Mouse (Mus musculus): Measurements from ENCODE around the gene Cdip1. TPM values are rescaled to one million over a fixed set of nuclear protein-coding genes. Genes with fewer than 3 reads are reported as not detected.
"Not testable (repeated sequence)": the region's sequence is repeated elsewhere in the genome, so short reads cannot be mapped to it uniquely, and the experiment has no call there.

The Cdip1 gene
- polyA plus RNA-seq, 1 experiment from 2014 or later = 91.1 TPM

DNA sequence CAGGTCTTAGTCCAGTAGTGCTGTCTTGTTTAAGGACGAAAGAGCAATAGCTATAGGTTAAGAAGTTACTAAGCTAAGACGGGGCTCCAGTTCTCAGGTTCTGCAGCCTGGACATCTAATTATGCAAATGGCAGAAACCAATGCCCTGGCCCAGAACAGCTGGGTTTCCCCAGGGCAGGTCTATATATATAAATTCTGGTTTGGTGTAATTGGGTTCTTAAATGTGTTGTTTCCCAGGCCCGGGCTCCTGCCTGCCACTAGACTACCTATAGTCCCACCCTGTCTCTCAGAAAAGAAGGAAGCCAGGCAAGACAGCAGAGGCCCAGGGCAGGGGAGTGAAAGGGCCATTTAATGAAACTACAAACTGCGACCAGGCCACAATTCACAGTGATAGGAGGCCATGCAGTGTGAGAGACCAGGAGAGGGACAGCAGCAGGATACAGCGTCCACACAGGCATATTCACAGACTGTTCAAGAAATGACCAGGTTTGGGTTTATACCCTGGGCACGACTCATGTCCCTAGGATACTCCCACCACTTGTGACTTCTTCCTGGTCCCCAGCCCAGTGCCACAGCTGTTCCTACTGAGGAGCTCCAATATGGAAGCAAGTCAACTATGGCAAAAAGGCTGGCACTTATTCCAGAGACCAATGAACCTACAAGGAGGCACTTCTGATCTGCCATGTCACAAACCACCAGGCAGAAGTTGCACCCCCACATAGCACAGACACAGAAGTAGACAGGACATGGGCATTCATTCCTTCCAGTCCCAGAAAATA, 22.9 kb downstream of the Cdip1 start:
- no peaks in the 10 kb centered on the region for H3K9me3 ChIP-seq
- H3K36me3 ChIP-seq = peaks cover 71% of the 10 kb centered on the region
- no peaks in the 10 kb centered on the region for H3K4me1 ChIP-seq
- ATAC-seq (ENCODE audit: borderline replicate concordance, extremely low read depth, low FRiP score, low TSS enrichment) = no peak
- no peak overlapping the region for H3K4me3 ChIP-seq
- H3K4me2 ChIP-seq = no peak overlapping the region
- H3K27ac ChIP-seq = no peak overlapping the region
- WGBS = 86% methylated on average over 6 of the region's 6 CpGs
- H3K9ac ChIP-seq = no peak overlapping the region
- no peaks in the 10 kb centered on the region for H3K27me3 ChIP-seq

- Histone ChIP-seq H3K9ac (no peak overlapping the region), H3K9me3 (no peaks in the 10 kb centered on the region), H3K4me3 (no peak overlapping the region), H3K4me1 (no peaks in the 10 kb centered on the region), H3K4me2 (no peak overlapping the region), H3K27ac (no peak overlapping the region), H3K36me3 (peaks cover 71% of the 10 kb centered on the region), H3K27me3 (no peaks in the 10 kb centered on the region)
- ATAC-seq (ENCODE audit: borderline replicate concordance, extremely low read depth, low FRiP score, low TSS enrichment) = no peak
- 92% methylated on average over 2 of the region's 2 CpGs for WGBS
Measured at GRCm38 (mm10) chr16:4765852-4766251, 24.2 kb downstream of the Cdip1 start.

DNA sequence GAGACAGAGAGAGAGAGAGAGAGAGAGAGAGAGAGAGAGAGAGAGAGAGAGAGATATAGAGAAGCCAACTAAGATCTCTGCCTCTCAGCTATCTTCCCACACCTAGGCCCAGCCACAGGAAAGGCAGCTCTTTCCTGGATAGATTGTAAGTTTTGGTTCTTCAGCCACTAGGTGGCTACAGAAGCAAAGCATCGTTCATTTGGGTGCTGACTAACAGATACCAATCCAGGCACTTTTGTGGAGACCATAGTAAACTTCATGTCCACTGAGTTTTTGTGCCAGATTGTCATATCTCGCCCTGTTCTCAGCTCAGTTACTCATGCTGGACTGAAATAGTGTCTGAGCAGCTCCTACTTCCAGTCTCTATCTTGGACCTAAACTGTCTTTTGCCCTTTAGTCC, 26.8 kb downstream of the Cdip1 start:
- Histone ChIP-seq H3K4me1 (no peaks in the 10 kb centered on the region), H3K27me3 (no peaks in the 10 kb centered on the region), H3K4me2 (no peak overlapping the region), H3K9ac (no peak overlapping the region), H3K4me3 (no peak overlapping the region), H3K27ac (no peak overlapping the region), H3K36me3 (peaks cover 48% of the 10 kb centered on the region), H3K9me3 (no peaks in the 10 kb centered on the region)
- WGBS = 31% methylated on average over 2 of the region's 2 CpGs
- ATAC-seq (ENCODE audit: borderline replicate concordance, extremely low read depth, low FRiP score, low TSS enrichment) = peak; percentile 52; the same call in 1 of the 2 replicates

DNA sequence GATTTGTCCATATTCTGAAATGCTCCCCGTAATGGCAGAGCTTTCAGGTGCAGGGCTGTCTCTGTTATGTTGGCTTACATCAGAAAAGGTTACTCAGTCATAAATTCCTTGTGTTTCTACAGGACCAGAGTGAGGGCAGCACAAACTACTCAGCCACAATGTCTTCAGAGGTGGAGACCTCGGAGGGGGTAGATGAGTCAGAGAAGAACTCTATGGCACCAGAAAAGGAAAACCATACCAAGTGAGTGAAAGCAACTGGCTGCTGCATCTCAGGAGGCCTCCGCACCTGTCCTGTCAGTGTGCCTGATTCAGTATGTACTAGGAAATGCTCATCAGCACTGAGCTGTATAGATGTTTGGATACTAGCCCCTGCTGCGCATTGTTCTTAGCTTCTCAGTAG, 27.7 kb downstream of the Cdip1 start:
- no peak overlapping the region for H3K27ac ChIP-seq
- H3K9me3 ChIP-seq = no peaks in the 10 kb centered on the region
- no peaks in the 10 kb centered on the region for H3K27me3 ChIP-seq
- H3K36me3 ChIP-seq = peaks cover 39% of the 10 kb centered on the region
- ATAC-seq (ENCODE audit: borderline replicate concordance, extremely low read depth, low FRiP score, low TSS enrichment) = no peak
- no peak overlapping the region for H3K4me3 ChIP-seq
- 0 out of 2 replicates have a peak, but pooled peaks cover under 1% of the 10 kb centered on the region for H3K4me1 ChIP-seq
- 92% methylated on average over 4 of the region's 4 CpGs for WGBS
- H3K9ac ChIP-seq = no peak overlapping the region
- no peak overlapping the region for H3K4me2 ChIP-seq

- not testable (repeated sequence) for H3K9me3 ChIP-seq, H3K36me3 ChIP-seq, H3K27me3 ChIP-seq
- peak overlapping the region; percentile 41; the same call in 1 of the 2 replicates for H3K27ac ChIP-seq
- WGBS = 2% methylated on average over 33 of the region's 42 CpGs
- peak overlapping the region; percentile 35 for H3K4me2 ChIP-seq
- peak overlapping the region; percentile 42 for H3K9ac ChIP-seq
- peaks cover 10% of the 10 kb centered on the region; the same call in 1 of the 2 replicates for H3K4me1 ChIP-seq
- peak; percentile 70; the same call in 1 of the 2 replicates for ATAC-seq (ENCODE audit: borderline replicate concordance, extremely low read depth, low FRiP score, low TSS enrichment)
- H3K4me3 ChIP-seq = peak overlapping the region; percentile 41
Measured at GRCm38 (mm10) chr16:4756660-4757335, 33.3 kb downstream of the Cdip1 start.

- Histone ChIP-seq H3K36me3 (no peaks in the 10 kb centered on the region), H3K4me3 (no peak overlapping the region), H3K9me3 (no peaks in the 10 kb centered on the region), H3K27me3 (no peaks in the 10 kb centered on the region), H3K4me2 (no peak overlapping the region), H3K4me1 (peaks cover 10% of the 10 kb centered on the region; the same call in 1 of the 2 replicates), H3K9ac (no peak overlapping the region), H3K27ac (no peak overlapping the region)
- 80% methylated on average over 3 of the region's 3 CpGs for WGBS
- no peak for ATAC-seq (ENCODE audit: borderline replicate concordance, extremely low read depth, low FRiP score, low TSS enrichment)
Measured at GRCm38 (mm10) chr16:4754045-4754444, 36.0 kb downstream of the Cdip1 start.

- Histone ChIP-seq H3K36me3 (no peaks in the 10 kb centered on the region), H3K9me3 (no peaks in the 10 kb centered on the region), H3K9ac (no peak overlapping the region), H3K4me1 (peaks cover 6% of the 10 kb centered on the region; the same call in 1 of the 2 replicates), H3K4me3 (no peak overlapping the region), H3K27ac (no peak overlapping the region), H3K4me2 (no peak overlapping the region), H3K27me3 (no peaks in the 10 kb centered on the region)
- no peak for ATAC-seq (ENCODE audit: borderline replicate concordance, extremely low read depth, low FRiP score, low TSS enrichment)
- WGBS = 87% methylated on average over 3 of the region's 3 CpGs
Measured at GRCm38 (mm10) chr16:4752155-4752554, 37.9 kb downstream of the Cdip1 start.

DNA sequence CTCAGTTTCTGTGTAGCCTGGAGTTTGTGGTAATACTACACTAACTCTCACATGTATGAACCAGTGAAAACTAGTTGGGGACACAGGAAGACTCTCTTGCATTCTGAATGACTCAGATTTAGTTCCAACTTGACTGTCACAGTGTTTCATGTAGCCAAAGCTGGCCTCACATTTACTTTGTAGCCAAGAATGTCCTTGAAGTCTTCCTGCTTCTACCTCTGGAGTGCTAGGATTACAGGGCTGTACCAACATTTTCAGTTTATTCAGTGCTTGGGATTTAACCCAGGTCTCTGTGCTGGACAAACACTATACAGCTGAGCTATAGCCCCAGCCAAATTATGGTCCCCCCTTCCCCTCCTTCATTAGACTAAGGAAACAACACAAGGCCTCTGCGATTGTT, 47.9 kb downstream of the Cdip1 start:
- H3K4me3 ChIP-seq = no peak overlapping the region
- no peak overlapping the region for H3K9ac ChIP-seq
- no peak for ATAC-seq (ENCODE audit: borderline replicate concordance, extremely low read depth, low FRiP score, low TSS enrichment)
- H3K36me3 ChIP-seq = peaks cover 3% of the 10 kb centered on the region; the same call in 1 of the 2 replicates
- no peak overlapping the region for H3K27ac ChIP-seq
- no peaks in the 10 kb centered on the region for H3K27me3 ChIP-seq
- no peak overlapping the region for H3K4me2 ChIP-seq
- H3K4me1 ChIP-seq = no peaks in the 10 kb centered on the region
- WGBS = 82% methylated on average over 1 of the region's 1 CpGs
- no peaks in the 10 kb centered on the region for H3K9me3 ChIP-seq

DNA sequence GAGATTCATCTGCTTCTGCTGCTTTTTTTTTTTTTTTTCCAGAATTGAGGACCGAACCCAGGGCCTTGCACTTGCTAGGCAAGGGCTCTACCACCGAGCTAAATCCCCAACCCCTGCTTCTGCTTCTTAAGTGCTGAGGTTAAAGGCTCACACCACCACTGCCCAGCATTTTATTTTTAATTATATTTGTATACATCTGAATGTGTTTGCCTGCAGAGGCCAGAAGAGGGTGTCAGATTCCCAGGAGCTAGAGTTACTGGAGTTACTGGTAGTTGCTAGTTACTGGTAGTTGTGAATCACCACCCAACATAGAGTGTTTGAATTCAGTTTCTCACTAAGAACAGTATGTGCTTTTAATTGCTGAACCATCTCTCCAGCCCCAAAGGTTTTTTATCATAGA, 50.1 kb downstream of the Cdip1 start:
- Histone ChIP-seq H3K36me3 (peaks cover 3% of the 10 kb centered on the region; the same call in 1 of the 2 replicates), H3K27me3 (no peaks in the 10 kb centered on the region), H3K9ac (no peak overlapping the region), H3K4me3 (no peak overlapping the region), H3K27ac (no peak overlapping the region), H3K4me1 (no peaks in the 10 kb centered on the region), H3K9me3 (no peaks in the 10 kb centered on the region), H3K4me2 (no peak overlapping the region)
- WGBS = 88% methylated on average over 2 of the region's 2 CpGs
- ATAC-seq (ENCODE audit: borderline replicate concordance, extremely low read depth, low FRiP score, low TSS enrichment) = no peak

DNA sequence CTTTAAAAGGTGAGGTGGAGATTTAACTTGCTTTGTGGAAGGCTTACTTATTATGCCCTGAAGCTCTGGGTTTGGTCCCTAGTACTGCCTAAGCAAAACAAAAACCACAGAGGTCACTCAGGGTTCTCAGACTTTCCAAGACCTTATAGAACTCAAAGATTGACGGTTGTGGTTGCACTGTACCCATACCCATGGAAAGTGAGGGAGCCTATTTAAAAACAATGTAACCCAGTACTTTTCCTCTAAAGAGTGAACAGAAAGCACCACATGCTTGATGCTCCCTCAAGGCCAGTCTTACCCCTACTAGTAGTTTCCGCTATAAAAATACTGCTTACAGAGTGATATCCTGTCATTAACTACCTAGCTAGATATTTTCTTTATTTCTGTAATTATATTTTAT, 53.8 kb downstream of the Cdip1 start:
- no peak overlapping the region for H3K4me3 ChIP-seq
- H3K4me1 ChIP-seq = no peaks in the 10 kb centered on the region
- H3K4me2 ChIP-seq = no peak overlapping the region
- no peak for ATAC-seq (ENCODE audit: borderline replicate concordance, extremely low read depth, low FRiP score, low TSS enrichment)
- H3K9ac ChIP-seq = no peak overlapping the region
- H3K27me3 ChIP-seq = no peaks in the 10 kb centered on the region
- H3K27ac ChIP-seq = no peak overlapping the region
- 82% methylated on average over 2 of the region's 2 CpGs for WGBS
- H3K36me3 ChIP-seq = no peaks in the 10 kb centered on the region
- no peaks in the 10 kb centered on the region for H3K9me3 ChIP-seq

- no peaks in the 10 kb centered on the region for H3K27me3 ChIP-seq
- no peak overlapping the region for H3K9ac ChIP-seq
- H3K9me3 ChIP-seq = no peaks in the 10 kb centered on the region
- no peak overlapping the region for H3K27ac ChIP-seq
- H3K36me3 ChIP-seq = no peaks in the 10 kb centered on the region
- H3K4me2 ChIP-seq = no peak overlapping the region
- no peak overlapping the region for H3K4me3 ChIP-seq
- ATAC-seq (ENCODE audit: borderline replicate concordance, extremely low read depth, low FRiP score, low TSS enrichment) = no peak
- peaks cover 14% of the 10 kb centered on the region for H3K4me1 ChIP-seq
- WGBS = 68% methylated on average over 3 of the region's 3 CpGs
Measured at GRCm38 (mm10) chr16:4730776-4731358, 59.2 kb downstream of the Cdip1 start.

DNA sequence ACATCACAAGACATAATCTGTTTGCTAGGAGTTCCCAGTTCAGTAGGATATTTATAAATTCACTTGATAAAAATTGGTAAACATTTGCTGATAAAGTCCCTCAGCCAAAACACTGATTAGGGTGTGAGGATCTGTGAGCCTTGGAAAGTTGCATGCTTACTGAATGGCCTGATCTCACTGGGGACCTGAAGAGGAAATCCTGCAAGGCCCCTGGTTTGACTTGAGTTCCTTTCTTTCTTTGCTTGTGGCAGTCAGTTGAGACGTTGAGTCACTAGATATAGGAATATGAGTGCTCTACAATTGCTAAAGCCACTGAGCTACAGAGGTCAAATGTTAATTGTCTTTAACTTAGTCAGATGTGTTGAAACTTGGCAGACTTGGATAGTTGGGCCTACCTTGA, 62.1 kb downstream of the Cdip1 start:
- 16% methylated on average over 1 of the region's 1 CpGs for WGBS
- no peaks in the 10 kb centered on the region for H3K27me3 ChIP-seq
- H3K4me3 ChIP-seq = peak overlapping the region; percentile 92; the same call in 1 of the 2 replicates
- H3K9ac ChIP-seq = peak overlapping the region; percentile 13; the same call in 1 of the 2 replicates
- peaks cover 14% of the 10 kb centered on the region for H3K4me1 ChIP-seq
- H3K9me3 ChIP-seq = no peaks in the 10 kb centered on the region
- H3K36me3 ChIP-seq = no peaks in the 10 kb centered on the region
- no peak overlapping the region for H3K27ac ChIP-seq
- peak overlapping the region; percentile 65 for H3K4me2 ChIP-seq
- ATAC-seq (ENCODE audit: borderline replicate concordance, extremely low read depth, low FRiP score, low TSS enrichment) = no peak

Measured in lung, embryonic 15.5 days (tissue).